In genomic region chr4:59610411-59610810, GRCm38 (mm10) we compare ENCODE assay signal across 12 mouse cellular contexts.
"Had no signal": no experiment of that assay in that cellular context is flagged by ENCODE, and none has a peak within 500 bp of the region (broad histone marks: within the 10 kb centered on the region; RNA-seq: fewer than 3 reads in every experiment).

No protein-coding gene starts in this region.

- H3K4me3 ChIP-seq: limb, embryonic 13.5 days; liver, embryonic 15.5 days; midbrain, embryonic 10.5 days; neural tube, embryonic 12.5 days had no signal

- ATAC-seq: intestine, postnatal 0 days had no signal

- DNase-seq: kidney, adult 8-10 months; kidney, postnatal 36 days; left cerebral cortex, postnatal 4 days; lung, adult 2 months; midbrain, embryonic 14.5 days; thymus, adult 2 months had no signal

- H3K9ac ChIP-seq: limb, embryonic 13.5 days; liver, embryonic 15.5 days; neural tube, embryonic 12.5 days had no signal

- H3K27ac ChIP-seq: kidney, postnatal 0 days; limb, embryonic 13.5 days; liver, embryonic 15.5 days; midbrain, embryonic 10.5 days; neural tube, embryonic 12.5 days had no signal

- H3K4me1 ChIP-seq: limb, embryonic 13.5 days; midbrain, embryonic 10.5 days; neural tube, embryonic 12.5 days had no signal

- H3K27me3 ChIP-seq: limb, embryonic 13.5 days; liver, embryonic 15.5 days; neural tube, embryonic 12.5 days had no signal

- H3K9me3 ChIP-seq: limb, embryonic 13.5 days; liver, embryonic 15.5 days; midbrain, embryonic 10.5 days; neural tube, embryonic 12.5 days had no signal

- H3K36me3 ChIP-seq: midbrain, embryonic 10.5 days had no signal

- H3K4me2 ChIP-seq: limb, embryonic 13.5 days; liver, embryonic 15.5 days; neural tube, embryonic 12.5 days had no signal
